Mouse (Mus musculus) neural tube, embryonic 10.5 days (tissue): Measurements from ENCODE around the gene Atp6v1c2.

Source experiments
- DNase-seq: peaks from one replicate; pipeline ENCODE4 v3.0.0-alpha.2; 2017; ENCODE audit warnings: low spot score; ENCODE audit errors: extremely low spot score

Atp6v1c2 gene

GRCm38 (mm10) chr12:17329259-17329658, at the start of gene Atp6v1c2:
Atp6v1c2 (minus strand) TSS chr12:17329359.
- DNase-seq = no peak

GRCm38 (mm10) chr12:17376521-17376920, 47.4 kb upstream of the Atp6v1c2 start:
- DNase-seq = no peak

- DNase-seq = no peak
Observed at GRCm38 (mm10) chr12:17375243-17375642, 46.1 kb upstream of the Atp6v1c2 start.

GRCm38 (mm10) chr12:17373470-17373975, 44.4 kb upstream of the Atp6v1c2 start:
- DNase-seq = no peak

GRCm38 (mm10) chr12:17372696-17373095, 43.5 kb upstream of the Atp6v1c2 start:
- no peak for DNase-seq

- no peak for DNase-seq
Observed at GRCm38 (mm10) chr12:17371589-17372235, 42.6 kb upstream of the Atp6v1c2 start.

GRCm38 (mm10) chr12:17369551-17370325, 40.6 kb upstream of the Atp6v1c2 start:
- DNase-seq = no peak

- DNase-seq = no peak
Observed at GRCm38 (mm10) chr12:17369111-17369510, 40.0 kb upstream of the Atp6v1c2 start.

GRCm38 (mm10) chr12:17366981-17367380, 37.8 kb upstream of the Atp6v1c2 start:
- no peak for DNase-seq

- no peak for DNase-seq
Observed at GRCm38 (mm10) chr12:17362316-17362715, 33.2 kb upstream of the Atp6v1c2 start.

- no peak for DNase-seq
Observed at GRCm38 (mm10) chr12:17360650-17361049, 31.5 kb upstream of the Atp6v1c2 start.

- DNase-seq = peak; percentile 15
Observed at GRCm38 (mm10) chr12:17360104-17360503, 30.9 kb upstream of the Atp6v1c2 start.

GRCm38 (mm10) chr12:17358981-17359380, 29.8 kb upstream of the Atp6v1c2 start:
- DNase-seq = no peak

GRCm38 (mm10) chr12:17357795-17358194, 28.6 kb upstream of the Atp6v1c2 start:
- DNase-seq = no peak

GRCm38 (mm10) chr12:17356853-17357252, 27.7 kb upstream of the Atp6v1c2 start:
- DNase-seq = no peak

GRCm38 (mm10) chr12:17350106-17350505, 20.9 kb upstream of the Atp6v1c2 start:
- no peak for DNase-seq

- peak; percentile 91 for DNase-seq
Observed at GRCm38 (mm10) chr12:17348048-17349036, 19.2 kb upstream of the Atp6v1c2 start, which contains the start of gene Nol10. Nol10 (plus strand) TSS chr12:17348458.

GRCm38 (mm10) chr12:17347327-17348047, 18.3 kb upstream of the Atp6v1c2 start:
- DNase-seq = peak; percentile 22

- DNase-seq = no peak
Observed at GRCm38 (mm10) chr12:17339114-17339905, 10.2 kb upstream of the Atp6v1c2 start.

GRCm38 (mm10) chr12:17338338-17338737, 9.2 kb upstream of the Atp6v1c2 start:
- no peak for DNase-seq
